Mouse (Mus musculus) myocyte (in vitro differentiated cells): ENCODE data around the gene Cog2. TPM values are rescaled to one million over a fixed set of nuclear protein-coding genes. Genes with fewer than 3 reads are reported as not detected.

ENCODE experiments used
- H3K27me3 ChIP-seq: one replicate; pipeline ENCODE4 v1.6.1; 2011; ENCODE audit not compliant: control insufficient read depth, insufficient read depth, insufficient read length
- H3K36me3 ChIP-seq: one replicate; pipeline ENCODE4 v1.6.1; 2011; ENCODE audit not compliant: control insufficient read depth, insufficient read depth
- H3K4me2 ChIP-seq: one replicate; pipeline ENCODE4 v1.6.1; 2011; ENCODE audit warnings: low read depth, control low read depth
- H3K4me3 ChIP-seq: one replicate; pipeline ENCODE4 v1.5.1; 2011; ENCODE audit warnings: mild to moderate bottlenecking, control low read depth, moderate library complexity
- H3K79me2 ChIP-seq: one replicate; pipeline ENCODE4 v1.6.1; 2011; ENCODE audit not compliant: control insufficient read depth, insufficient read depth
- H3ac ChIP-seq: one replicate; pipeline ENCODE4 v1.6.1; 2011; ENCODE audit not compliant: control insufficient read depth, insufficient read length
- CEBPB ChIP-seq: IDR thresholded peaks from 2 replicates; pipeline ENCODE4 v1.6.1; 2011; ENCODE audit warnings: mild to moderate bottlenecking, moderate library complexity; ENCODE audit not compliant: poor library complexity, insufficient read depth, severe bottlenecking
- E2F4 ChIP-seq: IDR thresholded peaks from one replicate; pipeline ENCODE4 v1.6.1; 2011; ENCODE audit warnings: mild to moderate bottlenecking, control low read depth, moderate library complexity; ENCODE audit not compliant: insufficient read depth
- MAX ChIP-seq: IDR thresholded peaks from one replicate; pipeline ENCODE4 v1.6.1; 2011; ENCODE audit warnings: low read depth, mild to moderate bottlenecking, control low read depth
- MYOD1 ChIP-seq, 3 experiments: IDR thresholded peaks; one replicate each; pipeline ENCODE4 v1.6.1; 2011; ENCODE audit warnings: control low read depth in 2 of 3, low read depth in 2 of 3, mild to moderate bottlenecking in 2 of 3, moderate library complexity in 1 of 3; ENCODE audit not compliant: insufficient read length in 2 of 3, control insufficient read depth in 1 of 3
- MYOG ChIP-seq, 3 experiments: IDR thresholded peaks; one replicate each; pipeline ENCODE4 v1.6.1; 2011; ENCODE audit warnings: control low read depth in 2 of 3, low read depth in 2 of 3, mild to moderate bottlenecking in 2 of 3; ENCODE audit not compliant: insufficient read length in 2 of 3, control insufficient read depth in 1 of 3, insufficient read depth in 1 of 3
- POLR2A ChIP-seq: IDR thresholded peaks from one replicate; pipeline ENCODE4 v1.6.1; 2011; ENCODE audit warnings: low read depth, mild to moderate bottlenecking, control low read depth, moderate library complexity; ENCODE audit not compliant: insufficient read length
- POLR2AphosphoS2 ChIP-seq: IDR thresholded peaks from one replicate; pipeline ENCODE4 v1.6.1; 2011; ENCODE audit warnings: low read depth, control low read depth; ENCODE audit not compliant: insufficient read length
- REST ChIP-seq: IDR thresholded peaks from one replicate; pipeline ENCODE4 v1.6.1; 2011; ENCODE audit warnings: mild to moderate bottlenecking, control low read depth, moderate library complexity; ENCODE audit not compliant: insufficient read depth, insufficient read length
- SRF ChIP-seq: IDR thresholded peaks from one replicate; pipeline ENCODE4 v1.6.1; 2011; ENCODE audit warnings: low read depth; ENCODE audit not compliant: control insufficient read depth, insufficient read length
- TCF12 ChIP-seq: IDR thresholded peaks from one replicate; pipeline ENCODE4 v1.6.1; 2011; ENCODE audit warnings: mild to moderate bottlenecking, control low read depth; ENCODE audit not compliant: poor library complexity, insufficient read depth, severe bottlenecking
- TCF3 ChIP-seq: IDR thresholded peaks from one replicate; pipeline ENCODE4 v1.6.1; 2011; ENCODE audit warnings: low read depth, control low read depth; ENCODE audit not compliant: insufficient read length
- USF1 ChIP-seq: IDR thresholded peaks from one replicate; pipeline ENCODE4 v1.6.1; 2011; ENCODE audit warnings: low read depth, mild to moderate bottlenecking, control low read depth, moderate library complexity
- polyA plus RNA-seq: library from polyadenylated mRNA; unstranded; fragments of >200 nt; fragmentation: generic; extraction: Trizol; gene quantifications from one replicate; pipeline ENCODE4 v1.2.1, GENCODE M21; 2012; ENCODE audit warnings: missing spikeins

The Cog2 gene
- polyA plus RNA-seq, 1 experiment = 26.3 TPM

DNA sequence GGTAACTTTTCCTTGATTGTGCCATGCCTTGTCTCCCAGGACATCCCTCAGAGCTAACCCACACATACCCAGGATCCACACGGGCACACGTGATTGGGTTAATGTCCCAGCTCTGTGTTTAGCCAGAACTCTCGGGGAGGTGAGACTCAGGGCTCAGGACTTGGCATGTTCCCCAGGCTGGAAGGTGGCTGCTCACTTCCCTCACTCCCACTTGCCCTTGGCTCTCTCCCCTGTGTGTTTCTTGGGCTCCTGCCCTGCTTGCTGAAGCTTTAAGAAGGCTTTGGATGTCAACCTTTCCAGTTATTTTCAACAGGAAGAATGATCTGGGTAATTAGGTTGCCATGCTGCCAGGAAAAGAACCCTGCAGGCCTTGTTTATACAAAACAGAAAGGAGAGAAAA is 26.2 kb upstream of the Cog2 start:
- Histone ChIP-seq H3ac (no peak overlapping the region), H3K4me2 (no peak overlapping the region), H3K4me3 (no peak overlapping the region), H3K79me2 (no peaks in the 10 kb centered on the region), H3K27me3 (peaks cover 8% of the 10 kb centered on the region), H3K36me3 (no peaks in the 10 kb centered on the region)
- TF ChIP-seq MAX (no peak), TCF3 (no peak)

DNA sequence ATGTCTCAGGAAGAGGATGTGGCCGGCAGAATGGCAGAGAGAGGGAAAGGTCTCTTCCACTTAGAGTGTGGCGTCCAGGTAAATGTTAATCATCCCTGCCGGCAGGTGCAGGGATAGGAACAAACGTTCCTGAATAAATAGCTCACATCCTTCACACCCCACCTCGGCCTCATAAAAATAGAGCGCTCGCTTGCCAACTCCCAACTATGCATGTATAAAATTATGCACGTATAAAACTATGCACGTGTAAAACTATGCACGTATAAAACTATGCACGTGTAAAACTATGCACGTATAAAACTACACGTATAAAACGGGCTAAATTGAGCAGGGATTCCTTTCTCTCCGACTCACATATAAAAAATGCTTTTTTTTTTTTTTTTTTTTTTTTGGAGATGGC is 25.6 kb upstream of the Cog2 start:
- Histone ChIP-seq H3K4me2 (no peak overlapping the region), H3K79me2 (no peaks in the 10 kb centered on the region), H3K27me3 (peaks cover 8% of the 10 kb centered on the region), H3K4me3 (no peak overlapping the region), H3K36me3 (no peaks in the 10 kb centered on the region), H3ac (no peak overlapping the region)
- TF ChIP-seq REST = no peak
- TF ChIP-seq MAX = no peak
- TF ChIP-seq USF1 = no peak
- no peak for TF ChIP-seq CEBPB
- TF ChIP-seq E2F4 = no peak
- no peak for TF ChIP-seq TCF3
- no peak for TF ChIP-seq MYOD1 (IDR thresholded peaks at IDR 0.05; ENCODE audit: control insufficient read depth in 1 of 3, insufficient read length in 2 of 3, low read depth in 2 of 3)

DNA sequence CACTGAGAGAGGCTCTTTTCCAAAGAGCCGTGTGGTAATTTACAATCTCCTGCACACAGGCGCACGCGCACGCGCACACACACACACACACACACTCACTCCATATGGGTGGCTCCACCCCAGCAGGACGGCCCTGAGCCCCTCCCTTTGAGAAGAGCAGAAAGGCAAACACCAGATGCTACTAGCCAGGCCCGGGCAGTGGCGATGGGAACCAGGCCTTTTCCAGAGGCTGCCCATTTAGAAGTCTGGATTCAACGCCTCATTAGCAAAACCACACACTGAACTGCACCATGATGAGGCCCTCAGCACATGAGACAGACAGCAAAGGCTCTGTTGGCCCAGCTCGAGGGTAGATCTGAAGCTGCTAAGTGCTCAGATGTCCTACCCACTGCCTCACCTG is 24.9 kb upstream of the Cog2 start:
- Histone ChIP-seq H3K4me2 (no peak overlapping the region), H3K36me3 (no peaks in the 10 kb centered on the region), H3ac (no peak overlapping the region), H3K27me3 (peaks cover 8% of the 10 kb centered on the region), H3K79me2 (no peaks in the 10 kb centered on the region), H3K4me3 (no peak overlapping the region)
- TF ChIP-seq E2F4 (no peak), TCF3 (no peak), CEBPB (no peak), SRF (no peak), MAX (no peak), POLR2A (no peak), TCF12 (no peak), USF1 (no peak), POLR2AphosphoS2 (no peak), MYOD1 (IDR thresholded peaks at IDR 0.05; ENCODE audit: control insufficient read depth in 1 of 3, insufficient read length in 2 of 3, low read depth in 2 of 3) (no peak), REST (no peak), MYOG (IDR thresholded peaks at IDR 0.05; ENCODE audit: control insufficient read depth in 1 of 3, insufficient read depth in 1 of 3, insufficient read length in 2 of 3, low read depth in 2 of 3) (no peak)

DNA sequence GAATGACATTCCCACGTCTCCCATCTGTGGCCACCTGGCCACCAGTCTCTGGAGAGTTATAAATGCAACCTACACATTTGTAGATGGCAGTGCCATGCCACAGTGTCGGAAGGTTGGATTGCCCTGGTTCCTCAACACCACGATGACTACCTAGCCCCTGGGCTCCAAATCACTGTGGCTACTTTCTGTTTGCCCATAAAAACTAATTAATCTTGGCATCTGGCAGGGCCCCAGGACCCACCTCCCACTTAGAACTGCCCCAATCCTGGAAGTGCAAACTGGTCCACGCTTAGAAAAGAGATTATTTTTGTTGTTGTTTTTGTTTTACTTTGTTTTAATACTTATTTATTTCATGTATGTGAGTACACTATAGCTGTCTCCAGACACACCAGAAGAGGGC is 24.3 kb upstream of the Cog2 start:
- no peak overlapping the region for H3ac ChIP-seq
- no peak overlapping the region for H3K4me2 ChIP-seq
- no peaks in the 10 kb centered on the region for H3K79me2 ChIP-seq
- H3K27me3 ChIP-seq = peaks cover 8% of the 10 kb centered on the region
- TF ChIP-seq CEBPB (no peak), MYOD1 (IDR thresholded peaks at IDR 0.05; ENCODE audit: control insufficient read depth in 1 of 3, insufficient read length in 2 of 3, low read depth in 2 of 3) (no peak), TCF3 (no peak)
- no peak overlapping the region for H3K4me3 ChIP-seq
- no peaks in the 10 kb centered on the region for H3K36me3 ChIP-seq

DNA sequence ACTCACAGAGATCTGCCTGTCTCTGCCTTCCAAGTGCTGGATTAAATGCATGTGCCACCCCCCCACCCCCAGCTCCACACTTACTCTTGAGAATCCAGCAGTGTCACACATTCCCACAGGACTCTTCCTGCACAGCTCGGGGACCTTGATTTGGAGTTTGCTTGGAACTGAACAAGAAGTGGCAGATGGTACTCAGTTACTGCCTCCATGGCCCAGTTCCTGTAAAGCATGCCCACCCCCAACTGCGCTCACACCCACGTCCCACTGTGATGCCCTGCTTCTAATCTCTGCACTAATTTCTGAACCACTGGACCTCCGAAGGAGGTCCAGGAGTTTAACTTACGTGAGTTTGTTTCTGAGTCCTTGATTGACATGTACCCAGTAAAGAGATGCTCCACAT is 23.7 kb upstream of the Cog2 start:
- TF ChIP-seq POLR2A (no peak), CEBPB (no peak), MYOD1 (IDR thresholded peaks at IDR 0.05; ENCODE audit: control insufficient read depth in 1 of 3, insufficient read length in 2 of 3, low read depth in 2 of 3) (no peak), POLR2AphosphoS2 (no peak)
- no peaks in the 10 kb centered on the region for H3K36me3 ChIP-seq
- no peak overlapping the region for H3K4me3 ChIP-seq
- no peak overlapping the region for H3ac ChIP-seq
- H3K4me2 ChIP-seq = no peak overlapping the region
- no peaks in the 10 kb centered on the region for H3K79me2 ChIP-seq
- peaks cover 8% of the 10 kb centered on the region for H3K27me3 ChIP-seq

DNA sequence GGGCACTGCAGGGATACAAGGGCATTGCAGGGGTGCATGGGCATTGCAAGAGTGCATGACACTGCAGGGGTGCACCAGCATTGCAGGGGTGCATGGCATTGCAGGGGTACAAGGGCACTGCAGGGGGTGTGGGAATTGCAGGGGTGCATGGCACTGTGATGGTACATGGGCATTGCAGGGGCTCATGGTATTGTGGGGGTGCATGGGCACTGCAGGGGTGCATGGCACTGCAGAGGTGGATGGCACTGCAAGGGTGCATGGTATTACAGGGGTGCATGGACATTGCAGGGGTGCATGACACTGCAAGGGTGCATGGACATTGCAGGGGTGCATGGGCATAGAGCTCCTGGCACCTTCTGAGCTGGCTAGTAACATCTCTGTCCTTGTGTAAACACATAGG is 22.2 kb upstream of the Cog2 start:
- no peaks in the 10 kb centered on the region for H3K36me3 ChIP-seq
- no peak overlapping the region for H3K4me2 ChIP-seq
- no peak overlapping the region for H3K4me3 ChIP-seq
- no peak overlapping the region for H3ac ChIP-seq
- H3K27me3 ChIP-seq = peaks cover 4% of the 10 kb centered on the region
- no peaks in the 10 kb centered on the region for H3K79me2 ChIP-seq
- no peak for TF ChIP-seq MAX
- TF ChIP-seq E2F4 = no peak
- TF ChIP-seq POLR2A = no peak
- no peak for TF ChIP-seq TCF12
- no peak for TF ChIP-seq SRF
- no peak for TF ChIP-seq POLR2AphosphoS2
- TF ChIP-seq MYOG (IDR thresholded peaks at IDR 0.05; ENCODE audit: control insufficient read depth in 1 of 3, insufficient read depth in 1 of 3, insufficient read length in 2 of 3, low read depth in 2 of 3) = no peak
- no peak for TF ChIP-seq TCF3
